Mouse (Mus musculus) stomach, adult 2 months (tissue): Measurements from ENCODE around the gene Oxnad1. TPM values are rescaled to one million over a fixed set of nuclear protein-coding genes. Genes with fewer than 3 reads are reported as not detected.

Experiments used
- polyA plus RNA-seq: library from polyadenylated mRNA; depleted of rRNA; stranded (reverse); fragments of >200 nt; gene quantifications from 2 replicates; pipeline ENCODE4 v1.2.3, GENCODE M21; 2012; rRNA removed

The Oxnad1 gene
- 10.4 and 11.7 TPM in 2 replicates for polyA plus RNA-seq

GRCm38 (mm10) chr14:32084761-32085485 lies at the start of gene Oxnad1:
TSS of gene Oxnad1 (plus strand) at chr14:32085374.

GRCm38 (mm10) chr14:32085486-32086201 lies 470 bp downstream of the Oxnad1 start, which contains the start of gene Dph3:
TSS of gene Dph3 (minus strand) at chr14:32085729.

DNA sequence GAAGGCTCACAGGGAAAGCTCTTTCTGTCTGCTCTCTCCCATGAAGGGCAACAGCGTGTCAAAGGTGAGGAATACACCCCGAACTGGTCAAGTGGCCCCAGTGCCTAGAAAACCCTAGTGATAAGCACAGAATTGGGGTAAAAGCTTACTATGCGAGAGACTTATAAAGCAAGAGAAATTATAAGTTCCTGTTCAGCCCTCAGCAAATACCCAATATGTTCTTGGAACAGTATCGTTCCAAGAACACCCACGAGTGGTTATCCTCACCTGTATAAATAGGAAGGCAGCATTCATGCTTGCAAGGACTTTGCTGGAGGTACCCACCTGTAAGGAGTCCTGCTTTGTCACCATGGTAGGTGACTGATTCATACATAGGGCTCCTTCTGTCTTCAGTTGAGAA lies 56.5 kb downstream of the Oxnad1 start, which contains the start of gene Msmb:
Msmb (plus strand) TSS at position 301 of the 400 bp plus-strand sequence.

Other genes starting within 250 kb of the Oxnad1 start
- 1.4 and 2.1 TPM in 2 replicates for gene Galnt15, start 56.4 kb upstream of the Oxnad1 start, polyA plus RNA-seq
- gene Dph3, start 355 bp downstream of the Oxnad1 start, polyA plus RNA-seq, result 6.7 and 9.1 TPM in 2 replicates
- gene Msmb, start 56.6 kb downstream of the Oxnad1 start, polyA plus RNA-seq, result not detected in 2 replicates
- 8.0 and 10.3 TPM in 2 replicates for gene Ncoa4, start 74.5 kb downstream of the Oxnad1 start, polyA plus RNA-seq
- 67.3 and 102 TPM in 2 replicates for gene Timm23, start 116.5 kb downstream of the Oxnad1 start, polyA plus RNA-seq
- 1.3 and 1.7 TPM in 2 replicates for gene Parg, start 116.6 kb downstream of the Oxnad1 start, polyA plus RNA-seq
- gene Ogdhl, start 236.6 kb downstream of the Oxnad1 start, polyA plus RNA-seq, result 0.74 and 0.84 TPM in 2 replicates